Mouse (Mus musculus) forebrain, embryonic 12.5 days (tissue): ENCODE results near the gene Col18a1. TPM values are rescaled to one million over a fixed set of nuclear protein-coding genes. Genes with fewer than 3 reads are reported as not detected.

Source experiments
- ATAC-seq: fragments of 200-750 bp; cut with Nextera tagmentation; 2 replicates; pipeline ENCODE4 v1.8.0; 2017; ENCODE audit warnings: moderate TSS enrichment; ENCODE audit not compliant: low FRiP score
- H3K27ac ChIP-seq: fragments of 300-500 bp; sonication (generic); 2 replicates; pipeline ENCODE4 v1.5.1; 2016; ENCODE audit warnings: mild to moderate bottlenecking
- H3K27me3 ChIP-seq: fragments of 300-500 bp; sonication (generic); 2 replicates; pipeline ENCODE4 v1.6.1; 2016; ENCODE audit warnings: mild to moderate bottlenecking
- H3K36me3 ChIP-seq: fragments of 300-500 bp; sonication (generic); replicated peaks from 2 replicates; pipeline ENCODE4 v1.6.1; 2016; ENCODE audit warnings: mild to moderate bottlenecking
- H3K4me1 ChIP-seq: fragments of 300-500 bp; sonication (generic); 2 replicates; pipeline ENCODE4 v1.6.1; 2016
- H3K4me2 ChIP-seq: fragments of 300-500 bp; sonication (generic); 2 replicates; pipeline ENCODE4 v1.6.1; 2016; ENCODE audit warnings: mild to moderate bottlenecking, moderate library complexity
- H3K4me3 ChIP-seq: fragments of 300-500 bp; sonication (generic); replicated peaks from 2 replicates; pipeline ENCODE4 v1.5.1; 2016; ENCODE audit warnings: mild to moderate bottlenecking
- H3K9ac ChIP-seq: fragments of 300-500 bp; sonication (generic); 2 replicates; pipeline ENCODE4 v1.6.1; 2016; ENCODE audit warnings: mild to moderate bottlenecking
- H3K9me3 ChIP-seq: fragments of 300-500 bp; sonication (generic); 2 replicates; pipeline ENCODE4 v1.6.1; 2016
- WGBS: fragments of 180-500 bp; shearing (Covaris S2); methylation state at CpG from one replicate; pipeline ENCODE4 v1.1.7; 2016; 5-methylcytosine and 5-hydroxymethylcytosine counted together
- polyA plus RNA-seq: library from polyadenylated mRNA; unstranded; fragments of >200 nt; fragmentation: Nextera tagmentation; extraction: Ambion mirVana; gene quantifications from 2 replicates; pipeline ENCODE4 v1.2.1, GENCODE M21; 2016

The Col18a1 gene
- polyA plus RNA-seq, 1 experiment from 2014 or later = 83.1 TPM

GRCm38 (mm10) chr10:77131536-77131935 lies 34.8 kb downstream of the Col18a1 start:
- 38% methylated on average over 6 of the region's 6 CpGs for WGBS
- ATAC-seq = no peak

GRCm38 (mm10) chr10:77130561-77131240 lies 35.6 kb downstream of the Col18a1 start:
- H3K36me3 ChIP-seq = no peaks in the 10 kb centered on the region
- H3K9me3 ChIP-seq = no peaks in the 10 kb centered on the region
- H3K27ac ChIP-seq = peak overlapping the region; percentile 46; the same call in 1 of the 2 replicates
- H3K4me1 ChIP-seq = peaks cover 49% of the 10 kb centered on the region
- no peak overlapping the region for H3K4me2 ChIP-seq
- no peaks in the 10 kb centered on the region for H3K27me3 ChIP-seq
- no peak overlapping the region for H3K4me3 ChIP-seq
- peak; percentile 67 for ATAC-seq
- 38% methylated on average over 13 of the region's 13 CpGs for WGBS
- 0 out of 2 replicates have a peak overlapping the region, but pooled peaks have one; percentile 12 for H3K9ac ChIP-seq

More at GRCm38 (mm10) chr10:77131536-77131935, 34.8 kb downstream of the Col18a1 start:
- H3K9ac ChIP-seq = no peak overlapping the region
- no peak overlapping the region for H3K4me3 ChIP-seq
- no peaks in the 10 kb centered on the region for H3K9me3 ChIP-seq
- H3K27me3 ChIP-seq = no peaks in the 10 kb centered on the region
- 0 out of 2 replicates have a peak overlapping the region, but pooled peaks have one; percentile 46 for H3K27ac ChIP-seq
- no peak overlapping the region for H3K4me2 ChIP-seq
- H3K36me3 ChIP-seq = 0 out of 2 replicates have a peak, but pooled peaks cover 2% of the 10 kb centered on the region
- peaks cover 49% of the 10 kb centered on the region for H3K4me1 ChIP-seq

GRCm38 (mm10) chr10:77129637-77130410 lies 36.5 kb downstream of the Col18a1 start:
- no peak overlapping the region for H3K4me3 ChIP-seq
- H3K4me1 ChIP-seq = peaks cover 49% of the 10 kb centered on the region
- ATAC-seq = no peak; the same call in 1 of the 2 replicates
- H3K27ac ChIP-seq = 0 out of 2 replicates have a peak overlapping the region, but pooled peaks have one; percentile 42
- no peaks in the 10 kb centered on the region for H3K36me3 ChIP-seq
- H3K4me2 ChIP-seq = no peak overlapping the region
- no peak overlapping the region for H3K9ac ChIP-seq
- H3K27me3 ChIP-seq = no peaks in the 10 kb centered on the region
- H3K9me3 ChIP-seq = no peaks in the 10 kb centered on the region
- WGBS = 79% methylated on average over 6 of the region's 6 CpGs

- H3K4me2 ChIP-seq = no peak overlapping the region
- H3K4me1 ChIP-seq = peaks cover 38% of the 10 kb centered on the region
- 83% methylated on average over 2 of the region's 2 CpGs for WGBS
These were observed 38.4 kb downstream of the Col18a1 start for GRCm38 (mm10) chr10:77127926-77128325.

GRCm38 (mm10) chr10:77126590-77126989 lies 39.8 kb downstream of the Col18a1 start:
- no peak overlapping the region for H3K4me2 ChIP-seq
- no peak overlapping the region for H3K27ac ChIP-seq
- WGBS = 95% methylated on average over 2 of the region's 2 CpGs
- H3K9ac ChIP-seq = no peak overlapping the region
- H3K4me1 ChIP-seq = peaks cover 25% of the 10 kb centered on the region
- no peak overlapping the region for H3K4me3 ChIP-seq
- H3K27me3 ChIP-seq = no peaks in the 10 kb centered on the region
- no peak for ATAC-seq
- no peaks in the 10 kb centered on the region for H3K36me3 ChIP-seq
- H3K9me3 ChIP-seq = no peaks in the 10 kb centered on the region

More at GRCm38 (mm10) chr10:77127926-77128325, 38.4 kb downstream of the Col18a1 start:
- H3K36me3 ChIP-seq = no peaks in the 10 kb centered on the region
- no peak overlapping the region for H3K9ac ChIP-seq
- no peaks in the 10 kb centered on the region for H3K27me3 ChIP-seq
- H3K4me3 ChIP-seq = no peak overlapping the region
- no peak for ATAC-seq
- no peak overlapping the region for H3K27ac ChIP-seq
- no peaks in the 10 kb centered on the region for H3K9me3 ChIP-seq

- H3K27me3 ChIP-seq = no peaks in the 10 kb centered on the region
- no peak overlapping the region for H3K4me3 ChIP-seq
- H3K9ac ChIP-seq = no peak overlapping the region
- H3K4me2 ChIP-seq = no peak overlapping the region
- no peak for ATAC-seq
- 86% methylated on average over 18 of the region's 18 CpGs for WGBS
- H3K9me3 ChIP-seq = 0 out of 2 replicates have a peak, but pooled peaks cover 3% of the 10 kb centered on the region
- H3K4me1 ChIP-seq = peaks cover 13% of the 10 kb centered on the region
- no peaks in the 10 kb centered on the region for H3K36me3 ChIP-seq
- no peak overlapping the region for H3K27ac ChIP-seq
These were observed 41.1 kb downstream of the Col18a1 start for GRCm38 (mm10) chr10:77125078-77125731.

GRCm38 (mm10) chr10:77123953-77124352 lies 42.4 kb downstream of the Col18a1 start:
- Histone ChIP-seq H3K4me2 (no peak overlapping the region), H3K9ac (no peak overlapping the region), H3K36me3 (no peaks in the 10 kb centered on the region), H3K9me3 (0 out of 2 replicates have a peak, but pooled peaks cover 3% of the 10 kb centered on the region), H3K4me3 (no peak overlapping the region), H3K27ac (no peak overlapping the region; the same call in 1 of the 2 replicates), H3K27me3 (no peaks in the 10 kb centered on the region), H3K4me1 (peaks cover 10% of the 10 kb centered on the region; the same call in 1 of the 2 replicates)
- no peak for ATAC-seq
- WGBS = 72% methylated on average over 8 of the region's 8 CpGs

GRCm38 (mm10) chr10:77121287-77122022 lies 44.9 kb downstream of the Col18a1 start:
- ATAC-seq = no peak
- Histone ChIP-seq H3K4me2 (no peak overlapping the region), H3K4me3 (no peak overlapping the region), H3K4me1 (peaks cover 15% of the 10 kb centered on the region), H3K27ac (no peak overlapping the region), H3K27me3 (no peaks in the 10 kb centered on the region), H3K9ac (no peak overlapping the region), H3K9me3 (0 out of 2 replicates have a peak, but pooled peaks cover 3% of the 10 kb centered on the region), H3K36me3 (no peaks in the 10 kb centered on the region)
- 96% methylated on average over 7 of the region's 8 CpGs for WGBS

GRCm38 (mm10) chr10:77120501-77120900 lies 45.8 kb downstream of the Col18a1 start:
- Histone ChIP-seq H3K4me3 (no peak overlapping the region), H3K9ac (no peak overlapping the region), H3K4me1 (peaks cover 19% of the 10 kb centered on the region), H3K9me3 (0 out of 2 replicates have a peak, but pooled peaks cover 3% of the 10 kb centered on the region), H3K27me3 (no peaks in the 10 kb centered on the region), H3K36me3 (no peaks in the 10 kb centered on the region), H3K4me2 (no peak overlapping the region), H3K27ac (no peak overlapping the region)
- no peak for ATAC-seq
- 88% methylated on average over 4 of the region's 4 CpGs for WGBS

GRCm38 (mm10) chr10:77119437-77119836 lies 46.9 kb downstream of the Col18a1 start:
- no peak overlapping the region for H3K9ac ChIP-seq
- no peaks in the 10 kb centered on the region for H3K36me3 ChIP-seq
- 0 out of 2 replicates have a peak, but pooled peaks cover 3% of the 10 kb centered on the region for H3K9me3 ChIP-seq
- 91% methylated on average over 11 of the region's 11 CpGs for WGBS
- no peaks in the 10 kb centered on the region for H3K27me3 ChIP-seq
- no peak overlapping the region for H3K4me2 ChIP-seq
- peaks cover 19% of the 10 kb centered on the region for H3K4me1 ChIP-seq
- ATAC-seq = no peak
- H3K27ac ChIP-seq = no peak overlapping the region
- no peak overlapping the region for H3K4me3 ChIP-seq

- no peaks in the 10 kb centered on the region for H3K36me3 ChIP-seq
- no peaks in the 10 kb centered on the region for H3K27me3 ChIP-seq
- H3K4me3 ChIP-seq = no peak overlapping the region
- H3K4me2 ChIP-seq = no peak overlapping the region
- peaks cover 13% of the 10 kb centered on the region for H3K4me1 ChIP-seq
- no peak overlapping the region for H3K9ac ChIP-seq
- no peak for ATAC-seq
- no peak overlapping the region for H3K27ac ChIP-seq
- 0 out of 2 replicates have a peak, but pooled peaks cover 3% of the 10 kb centered on the region for H3K9me3 ChIP-seq
- WGBS = 94% methylated on average over 1 of the region's 1 CpGs
These were observed 48.0 kb downstream of the Col18a1 start for GRCm38 (mm10) chr10:77118361-77118760.
